In genomic region chr12:16734698-16735097, GRCm38 (mm10) we compare ENCODE assay signal across 15 mouse cellular contexts.
DNase-seq lines count a peak whose midpoint lies in the region; ATAC-seq and TF ChIP-seq lines count a peak whose summit lies in the region.
"Had no signal": no experiment of that assay in that cellular context is flagged by ENCODE, and none has a peak within 500 bp of the region (broad histone marks: within the 10 kb centered on the region; RNA-seq: fewer than 3 reads in every experiment).

No protein-coding gene starts in this region.

- H3K9me3 ChIP-seq in hindbrain, embryonic 10.5 days = no peaks in the 10 kb centered on the region
- H3K9me3 ChIP-seq in hindbrain, embryonic 14.5 days (ENCODE audit: control insufficient read depth, low read length) = no peaks in the 10 kb centered on the region
- H3K9me3 ChIP-seq in liver, embryonic 11.5 days (ENCODE audit: control insufficient read depth, low read length) = no peaks in the 10 kb centered on the region
- H3K9me3 ChIP-seq in midbrain, embryonic 10.5 days (replicated peaks) = no peaks in the 10 kb centered on the region
- no peaks in the 10 kb centered on the region for H3K9me3 ChIP-seq in midbrain, embryonic 16.5 days (replicated peaks; ENCODE audit: control insufficient read depth, low read length, poor library complexity, severe bottlenecking)
- H3K9me3 ChIP-seq: G1E had no signal

- 0 out of 2 replicates have a peak overlapping the region, but pooled peaks have one; percentile 35 for H3K27ac ChIP-seq in hindbrain, embryonic 10.5 days
- H3K27ac ChIP-seq in hindbrain, embryonic 14.5 days = no peak overlapping the region
- no peak overlapping the region for H3K27ac ChIP-seq in liver, adult 2 months (replicated peaks; ENCODE audit: insufficient read depth, low read depth, low read length)
- H3K27ac ChIP-seq in liver, embryonic 11.5 days (ENCODE audit: low read depth, low read length) = no peak overlapping the region
- 0 out of 2 replicates have a peak overlapping the region, but pooled peaks have one; percentile 19 for H3K27ac ChIP-seq in midbrain, embryonic 10.5 days (replicated peaks)
- no peak overlapping the region for H3K27ac ChIP-seq in midbrain, embryonic 16.5 days (ENCODE audit: low read length)

- ATAC-seq in hindbrain, embryonic 14.5 days (ENCODE audit: low FRiP score) = no peak
- no peak for ATAC-seq in liver, embryonic 11.5 days (replicated peaks; ENCODE audit: low FRiP score)
- ATAC-seq in midbrain, embryonic 16.5 days = no peak
- ATAC-seq: activated CD4-positive, CD25-positive, alpha-beta regulatory T cell, adult 4 months; CD4-positive, CD25-positive, alpha-beta regulatory T cell, adult 4 months; Patski had no signal

- H3K79me2 ChIP-seq in liver, adult 2 months (ENCODE audit: control insufficient read depth, insufficient read depth, low read length) = no peaks in the 10 kb centered on the region

- peaks cover 84% of the 10 kb centered on the region for H3K4me1 ChIP-seq in hindbrain, embryonic 10.5 days (replicated peaks)
- no peaks in the 10 kb centered on the region for H3K4me1 ChIP-seq in hindbrain, embryonic 14.5 days (replicated peaks; ENCODE audit: control insufficient read depth, insufficient read depth, low read length)
- H3K4me1 ChIP-seq in liver, adult 2 months (ENCODE audit: control insufficient read depth, insufficient read depth, low read length) = peaks cover 7% of the 10 kb centered on the region
- H3K4me1 ChIP-seq in liver, embryonic 11.5 days (replicated peaks; ENCODE audit: control insufficient read depth, insufficient read depth, low read length) = no peaks in the 10 kb centered on the region
- peaks cover 93% of the 10 kb centered on the region for H3K4me1 ChIP-seq in midbrain, embryonic 10.5 days
- H3K4me1 ChIP-seq in midbrain, embryonic 16.5 days (ENCODE audit: control insufficient read depth, insufficient read depth, low read length) = no peaks in the 10 kb centered on the region; the same call in 1 of the 2 replicates

- H3K27me3 ChIP-seq in hindbrain, embryonic 10.5 days (ENCODE audit: insufficient read depth, poor library complexity, severe bottlenecking) = no peaks in the 10 kb centered on the region
- no peaks in the 10 kb centered on the region for H3K27me3 ChIP-seq in hindbrain, embryonic 14.5 days (ENCODE audit: control insufficient read depth, insufficient read depth, low read length)
- H3K27me3 ChIP-seq in liver, adult 2 months (ENCODE audit: control insufficient read depth, insufficient read depth, low read length) = no peaks in the 10 kb centered on the region
- H3K27me3 ChIP-seq in liver, embryonic 11.5 days (replicated peaks; ENCODE audit: control insufficient read depth, insufficient read depth, low read length) = no peaks in the 10 kb centered on the region
- peaks cover 11% of the 10 kb centered on the region; the same call in 1 of the 2 replicates for H3K27me3 ChIP-seq in midbrain, embryonic 10.5 days (ENCODE audit: low read depth, poor library complexity, severe bottlenecking)
- H3K27me3 ChIP-seq in midbrain, embryonic 16.5 days (ENCODE audit: control insufficient read depth, insufficient read depth, low read depth, low read length) = no peaks in the 10 kb centered on the region
- H3K27me3 ChIP-seq: CH12.LX had no signal

- no peak overlapping the region for H3K4me3 ChIP-seq in hindbrain, embryonic 10.5 days
- H3K4me3 ChIP-seq in hindbrain, embryonic 14.5 days (replicated peaks; ENCODE audit: low read length) = no peak overlapping the region
- H3K4me3 ChIP-seq in liver, adult 2 months (ENCODE audit: insufficient read depth, low read depth, low read length) = no peak overlapping the region
- H3K4me3 ChIP-seq in liver, embryonic 11.5 days (ENCODE audit: low read depth, low read length) = no peak overlapping the region
- H3K4me3 ChIP-seq in midbrain, embryonic 10.5 days = no peak overlapping the region
- no peak overlapping the region for H3K4me3 ChIP-seq in midbrain, embryonic 16.5 days (ENCODE audit: low read depth, low read length)

- TF ChIP-seq CTCF in liver, adult 2 months (IDR thresholded peaks at IDR 0.05; ENCODE audit: low read depth, low read length) = no peak

- no peak overlapping the region for H3K4me2 ChIP-seq in hindbrain, embryonic 14.5 days (replicated peaks)
- no peak overlapping the region for H3K4me2 ChIP-seq in liver, embryonic 11.5 days
- H3K4me2 ChIP-seq in midbrain, embryonic 16.5 days (ENCODE audit: low read length) = no peak overlapping the region

- no peak for DNase-seq in hindbrain, embryonic 10.5 days (ENCODE audit: low spot score)
- DNase-seq in hindbrain, embryonic 14.5 days (ENCODE audit: low spot score) = no peak
- peak; percentile 56 for DNase-seq in liver, adult 2 months (ENCODE audit: extremely low read depth, low read depth, low spot score)
- no peak for DNase-seq in liver, embryonic 11.5 days (ENCODE audit: low spot score)
- DNase-seq in midbrain, embryonic 10.5 days (ENCODE audit: low spot score) = no peak
- DNase-seq: B cell, adult 2 months; cerebellum, adult 11 months; cerebellum, adult 11-12 months; cerebellum, adult 18-20 months had no signal

- WGBS in hindbrain, embryonic 10.5 days = 87% methylated on average over 3 of the region's 3 CpGs
- WGBS in hindbrain, embryonic 14.5 days = 90% methylated on average over 3 of the region's 3 CpGs
- WGBS in liver, adult 2 months = 56% methylated on average over 3 of the region's 3 CpGs
- 80% methylated on average over 3 of the region's 3 CpGs for WGBS in liver, embryonic 11.5 days
- 92% methylated on average over 3 of the region's 3 CpGs for WGBS in midbrain, embryonic 10.5 days
- WGBS in midbrain, embryonic 16.5 days = 93% methylated on average over 3 of the region's 3 CpGs

- H3K36me3 ChIP-seq in hindbrain, embryonic 10.5 days = peaks cover 88% of the 10 kb centered on the region
- H3K36me3 ChIP-seq in hindbrain, embryonic 14.5 days (replicated peaks; ENCODE audit: control insufficient read depth, insufficient read depth) = no peaks in the 10 kb centered on the region
- no peaks in the 10 kb centered on the region for H3K36me3 ChIP-seq in liver, adult 2 months (ENCODE audit: control insufficient read depth, insufficient read depth, low read length)
- H3K36me3 ChIP-seq in liver, embryonic 11.5 days (ENCODE audit: control insufficient read depth, insufficient read depth, low read length) = no peaks in the 10 kb centered on the region
- peaks cover 75% of the 10 kb centered on the region for H3K36me3 ChIP-seq in midbrain, embryonic 10.5 days
- H3K36me3 ChIP-seq in midbrain, embryonic 16.5 days (ENCODE audit: control insufficient read depth, insufficient read depth, low read length) = no peaks in the 10 kb centered on the region
- H3K36me3 ChIP-seq: G1E had no signal

- no peak overlapping the region for H3K9ac ChIP-seq in hindbrain, embryonic 14.5 days
- H3K9ac ChIP-seq in liver, adult 2 months (ENCODE audit: low read depth, low read length) = no peak overlapping the region
- no peak overlapping the region for H3K9ac ChIP-seq in liver, embryonic 11.5 days (ENCODE audit: low read depth, low read length)
- no peak overlapping the region for H3K9ac ChIP-seq in midbrain, embryonic 16.5 days (ENCODE audit: low read depth, low read length)

- TF ChIP-seq POLR2A in liver, adult 2 months (IDR thresholded peaks at IDR 0.05; ENCODE audit: extremely low read depth, insufficient read depth, low read length) = no peak

Comparison
In these comparisons a context has a peak if more than half of its experiments do, and no peak if none do; other contexts are left out.
1. H3K27ac ChIP-seq: peak in hindbrain, embryonic 10.5 days (single experiment) and midbrain, embryonic 10.5 days (single experiment); none in hindbrain, embryonic 14.5 days (single experiment), liver, adult 2 months (single experiment), liver, embryonic 11.5 days (single experiment) and midbrain, embryonic 16.5 days (single experiment).